In the genomic region with DNA sequence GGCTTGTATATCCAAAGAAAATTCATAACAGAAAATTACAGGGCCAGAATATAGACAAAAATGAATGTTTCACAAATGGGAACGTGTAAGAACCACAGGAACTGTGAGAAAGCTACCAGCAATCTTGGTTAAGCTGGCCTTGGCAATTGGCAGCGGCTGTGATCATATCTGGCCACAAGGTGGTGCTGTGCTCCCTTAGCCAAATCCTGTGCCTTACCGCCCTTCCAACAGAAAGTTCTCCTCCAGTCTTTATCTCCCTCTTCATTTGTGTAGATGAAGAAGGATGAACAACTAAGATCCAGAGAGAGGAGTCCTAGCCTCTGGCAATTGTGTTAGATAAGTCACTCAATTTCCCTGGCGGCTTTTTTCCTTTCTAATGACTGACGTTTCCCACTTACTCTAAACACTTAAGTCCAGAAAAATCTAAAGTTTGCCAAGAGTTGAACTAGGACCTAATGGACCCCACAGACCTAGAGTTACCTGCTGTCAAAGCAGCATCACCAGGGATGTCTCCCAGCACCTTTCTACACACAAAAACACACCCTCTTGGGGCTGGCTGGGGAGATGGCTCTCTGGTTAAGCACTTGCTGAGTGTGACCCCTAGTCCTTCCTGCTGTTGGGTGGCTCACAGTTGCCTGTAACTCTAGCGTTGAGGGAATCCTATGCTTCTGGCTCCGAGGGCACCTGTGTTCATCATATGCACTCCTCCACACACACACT, we compare ENCODE assay signal across 9 mouse cellular contexts. TPM values are rescaled to one million over a fixed set of nuclear protein-coding genes. Genes with fewer than 3 reads are reported as not detected.
DNase-seq lines count a peak whose midpoint lies in the region; ATAC-seq lines count a peak whose summit lies in the region.
"Had no signal": no experiment of that assay in that cellular context is flagged by ENCODE, and none has a peak within 500 bp of the region (broad histone marks: within the 10 kb centered on the region; RNA-seq: fewer than 3 reads in every experiment).

No protein-coding gene starts in this region.

- H3K4me1 ChIP-seq in forebrain, embryonic 11.5 days (replicated peaks; ENCODE audit: control insufficient read depth, insufficient read depth, low read length): no peaks in the 10 kb centered on the region

- H3K4me2 ChIP-seq in forebrain, embryonic 11.5 days (ENCODE audit: low read depth, low read length, severe bottlenecking): no peak overlapping the region
- H3K4me2 ChIP-seq: limb, embryonic 15.5 days had no signal

- no peaks in the 10 kb centered on the region for H3K27me3 ChIP-seq in forebrain, embryonic 11.5 days (ENCODE audit: control insufficient read depth, insufficient read depth, low read length)
- H3K27me3 ChIP-seq: limb, embryonic 15.5 days had no signal

- WGBS in forebrain, embryonic 11.5 days: 45% methylated on average over 7 of the region's 7 CpGs

- H3K36me3 ChIP-seq in forebrain, embryonic 11.5 days (ENCODE audit: control insufficient read depth, insufficient read depth, low read length): no peaks in the 10 kb centered on the region

- DNase-seq in urinary bladder, postnatal 25 days (ENCODE audit: low spot score): peak; percentile 59
- DNase-seq in urinary bladder, postnatal 4 days (ENCODE audit: low spot score in 2 of 2): no peak
- DNase-seq in brain, adult 2 months (ENCODE audit: low read depth, low spot score): peak; percentile 89
- DNase-seq in forebrain, embryonic 11.5 days (ENCODE audit: low spot score): peak; percentile 86
- DNase-seq in left cerebral cortex, postnatal 36 days (ENCODE audit: low spot score in 2 of 2): peak; percentile 36 to 52
- DNase-seq in natural killer cell, adult 2 months (ENCODE audit: low spot score in 2 of 2): peak; percentile 30 to 33
- no peak for DNase-seq in urinary bladder, adult 2 months (ENCODE audit: low spot score)

- H3K9ac ChIP-seq in forebrain, embryonic 11.5 days (ENCODE audit: low read length): no peak overlapping the region
- H3K9ac ChIP-seq: limb, embryonic 15.5 days had no signal

- intact Hi-C loops in left cerebral cortex, postnatal 36 days (cut with DNase I): loop anchor here (1.0 to 2.0 kb wide), 3 partner anchors 33 to 351 kb away; a partner anchor contains a TSS

- H3K9me3 ChIP-seq in forebrain, embryonic 11.5 days (ENCODE audit: control insufficient read depth, low read length): no peaks in the 10 kb centered on the region
- H3K9me3 ChIP-seq: limb, embryonic 15.5 days had no signal

- no peak overlapping the region for H3K27ac ChIP-seq in forebrain, embryonic 11.5 days (ENCODE audit: low read depth, low read length)
- H3K27ac ChIP-seq: limb, embryonic 15.5 days had no signal

- ATAC-seq in forebrain, embryonic 11.5 days (replicated peaks; ENCODE audit: low FRiP score): no peak
- peak; percentile 68 to 81 for ATAC-seq in hematopoietic stem cell, adult 5-6 weeks (replicated peaks in 1 of 2; ENCODE audit: insufficient read depth in 1 of 2, low FRiP score in 2 of 2, low TSS enrichment in 1 of 2, low read depth in 1 of 2, poor library complexity in 2 of 2, severe bottlenecking in 2 of 2)

- no peak overlapping the region for H3K4me3 ChIP-seq in forebrain, embryonic 11.5 days (ENCODE audit: low read depth, low read length)
- H3K4me3 ChIP-seq: limb, embryonic 15.5 days had no signal

RNA-seq across cellular contexts. Expression of a gene that starts 55.6 kb away (rescaled TPM):
- polyA plus RNA-seq in forebrain, embryonic 11.5 days (2014; fragmentation: Nextera tagmentation; extraction: Ambion mirVana): not detected in 2 replicates
- total RNA-seq in hematopoietic stem cell, adult 5-6 weeks (2017): not detected in 2 replicates
- not detected for total RNA-seq in left cerebral cortex, postnatal 36 days (2021)
- polyA plus RNA-seq in urinary bladder, adult 2 months (2012; rRNA removed): not detected in 2 replicates
- polyA plus RNA-seq: limb, embryonic 15.5 days had no signal

Comparison
In these comparisons a context has a peak if more than half of its experiments do, and no peak if none do; other contexts are left out.
1. DNase-seq: peak in urinary bladder, postnatal 25 days (single experiment), brain, adult 2 months (single experiment), forebrain, embryonic 11.5 days (single experiment), left cerebral cortex, postnatal 36 days (2 of 2) and natural killer cell, adult 2 months (2 of 2); none in urinary bladder, postnatal 4 days (0 of 2) and urinary bladder, adult 2 months (single experiment).